Mouse (Mus musculus) heart, adult 2 months (tissue): ENCODE measurements around the gene Olfr979. TPM values are rescaled to one million over a fixed set of nuclear protein-coding genes. Genes with fewer than 3 reads are reported as not detected.
"Not testable (repeated sequence)": the region's sequence is repeated elsewhere in the genome, so short reads cannot be mapped to it uniquely, and the experiment has no call there.

Source experiments
- DNase-seq, 2 experiments: peaks; one replicate each; pipeline ENCODE4 v3.0.0; 2021
- H3K27ac ChIP-seq: fragments of 200-600 bp; 2 replicates; pipeline ENCODE4 v1.8.1; 2022
- H3K27me3 ChIP-seq: fragments of 200-500 bp; 2 replicates; pipeline ENCODE4 v1.6.1; 2012; ENCODE audit warnings: mild to moderate bottlenecking, low read length, inconsistent platforms, mixed read lengths; ENCODE audit not compliant: control insufficient read depth, insufficient read depth
- H3K36me3 ChIP-seq: fragments of 200-500 bp; 2 replicates; pipeline ENCODE4 v1.6.1; 2012; ENCODE audit warnings: low read length, inconsistent platforms; ENCODE audit not compliant: control insufficient read depth, insufficient read depth
- H3K4me1 ChIP-seq: fragments of 200-500 bp; 2 replicates; pipeline ENCODE4 v1.6.1; 2011; ENCODE audit warnings: low read length; ENCODE audit not compliant: control insufficient read depth, insufficient read depth
- H3K4me3 ChIP-seq: fragments of 200-600 bp; 2 replicates; pipeline ENCODE4 v1.8.1; 2022
- H3K79me2 ChIP-seq: fragments of 200-500 bp; replicated peaks from 2 replicates; pipeline ENCODE4 v1.6.1; 2012; ENCODE audit warnings: mild to moderate bottlenecking, inconsistent platforms, low read length, moderate library complexity, mixed read lengths; ENCODE audit not compliant: control insufficient read depth, insufficient read depth
- H3K9ac ChIP-seq: fragments of 200-500 bp; 2 replicates; pipeline ENCODE4 v1.6.1; 2012; ENCODE audit warnings: low read depth, mild to moderate bottlenecking, control low read depth, inconsistent platforms, low read length, mixed read lengths
- CTCF ChIP-seq: fragments of 200-600 bp; IDR thresholded peaks from 2 replicates; pipeline ENCODE4 v1.8.1; 2022; ENCODE audit warnings: antibody characterized with exemption, mild to moderate bottlenecking, moderate library complexity
- EP300 ChIP-seq: fragments of 200-500 bp; IDR thresholded peaks from 2 replicates; pipeline ENCODE4 v1.6.1; 2011; ENCODE audit warnings: low read depth, low read length, control low read depth; ENCODE audit not compliant: insufficient read depth
- POLR2A ChIP-seq: fragments of 200-500 bp; IDR thresholded peaks from 2 replicates; pipeline ENCODE4 v1.6.1; 2011; ENCODE audit warnings: mild to moderate bottlenecking, low read depth, low read length, control low read depth; ENCODE audit not compliant: insufficient read depth
- WGBS: fragments of 180-500 bp; shearing (Covaris S2); methylation state at CpG from one replicate; pipeline ENCODE4 v1.1.7; 2018; 5-methylcytosine and 5-hydroxymethylcytosine counted together
- intact Hi-C: fragments of 180-260 bp; cut with DNase I; formaldehyde crosslinking; loops from one replicate; pipeline ENCODE4 v1.15.1; 2025
- long read RNA-seq: library from polyadenylated mRNA; stranded (forward); transcript quantifications from one replicate; pipeline ENCODE4 v2.0.0, GENCODE M21; 2021
- polyA plus RNA-seq: library from polyadenylated mRNA; depleted of rRNA; stranded (reverse); fragments of >200 nt; gene quantifications from 2 replicates; pipeline ENCODE4 v1.2.3, GENCODE M21; 2012; rRNA removed
- total RNA-seq, 2 experiments: library from RNA; stranded (reverse); gene quantifications; 2 replicates each; pipeline ENCODE4 v1.2.3; 2021

Olfr979 gene
- total RNA-seq (not detected), polyA plus RNA-seq (not detected in 2 replicates)
- long read RNA-seq: 0 reads

DNA sequence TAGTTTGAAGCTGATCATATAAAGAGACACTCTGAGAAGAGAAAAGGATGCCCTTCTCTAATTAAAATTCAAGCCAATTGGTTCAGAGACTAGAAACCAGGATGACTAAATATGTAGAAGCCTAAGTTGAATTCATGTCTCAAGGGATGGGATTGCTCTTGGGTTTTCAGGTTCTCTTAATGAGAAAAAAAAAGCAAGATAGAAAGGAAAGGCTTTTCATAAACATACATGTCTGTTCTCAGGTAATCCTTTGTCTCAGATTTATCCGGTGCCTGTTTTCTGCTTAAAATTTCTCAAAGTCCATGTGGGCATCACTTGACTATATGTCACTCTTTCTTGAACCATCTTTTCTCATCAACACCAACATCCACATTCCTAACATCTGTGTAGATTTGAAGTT, at the start of gene Olfr979:
Olfr979 (minus strand) TSS at position 101 of the 400 bp plus-strand sequence.
- intact Hi-C loops: no loop called here
- Histone ChIP-seq H3K4me3 (no peak within 1 kb of the TSS), H3K27me3 (no peaks in the 10 kb centered on the region), H3K27ac (no peak within 1 kb of the TSS), H3K9ac (no peak within 1 kb of the TSS), H3K36me3 (no peaks in the 10 kb centered on the region), H3K79me2 (no peaks in the 10 kb centered on the region), H3K4me1 (no peaks in the 10 kb centered on the region)
- no peak for TF ChIP-seq POLR2A
- no peak for TF ChIP-seq EP300
- TF ChIP-seq CTCF: no peak
- WGBS: 98% methylated on average over 1 of the region's 1 CpGs
- no peak for DNase-seq

DNA sequence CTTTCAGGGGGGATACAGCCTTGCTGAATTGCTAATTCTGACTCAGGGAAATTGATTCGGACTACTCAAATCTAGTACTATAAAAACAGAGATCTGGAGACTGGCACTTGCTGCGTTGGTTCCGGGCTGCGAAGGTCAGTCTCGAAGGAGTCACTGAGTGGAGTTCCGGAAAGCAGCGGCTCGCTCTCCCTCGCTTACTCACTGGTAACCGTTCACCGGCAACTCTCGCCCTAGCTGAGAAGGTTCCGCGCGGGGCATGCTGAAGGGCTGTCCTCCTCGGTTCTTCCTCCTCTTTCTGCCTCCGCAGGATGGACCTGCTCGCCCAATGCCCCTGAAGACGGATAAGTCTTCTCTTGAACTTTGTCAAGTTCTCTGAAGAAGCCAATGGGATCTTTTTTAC, 46.9 kb upstream of the Olfr979 start:
- 87% methylated on average over 19 of the region's 19 CpGs for WGBS
- no peak overlapping the region for H3K9ac ChIP-seq
- no peak overlapping the region for H3K4me3 ChIP-seq
- no peak for DNase-seq
- TF ChIP-seq EP300 (no peak), POLR2A (no peak), CTCF (no peak)
- no peaks in the 10 kb centered on the region for H3K36me3 ChIP-seq
- intact Hi-C loops: no loop called here
- no peaks in the 10 kb centered on the region for H3K27me3 ChIP-seq
- H3K79me2 ChIP-seq: no peaks in the 10 kb centered on the region
- no peak overlapping the region for H3K27ac ChIP-seq
- no peaks in the 10 kb centered on the region for H3K4me1 ChIP-seq

GRCm38 (mm10) chr9:40021164-40021563, 17.9 kb upstream of the Olfr979 start, which contains the start of gene Olfr981:
TSS of gene Olfr981 (plus strand) at chr9:40021464.
- WGBS: 73% methylated on average over 2 of the region's 2 CpGs
- H3K79me2 ChIP-seq: no peaks in the 10 kb centered on the region
- H3K9ac ChIP-seq: no peak within 1 kb of the TSS
- no peak within 1 kb of the TSS for H3K27ac ChIP-seq
- H3K4me3 ChIP-seq: no peak within 1 kb of the TSS
- H3K36me3 ChIP-seq: no peaks in the 10 kb centered on the region
- DNase-seq: no peak
- no peaks in the 10 kb centered on the region for H3K4me1 ChIP-seq
- intact Hi-C loops: no loop called here
- TF ChIP-seq EP300: no peak
- no peak for TF ChIP-seq CTCF
- TF ChIP-seq POLR2A: no peak
- no peaks in the 10 kb centered on the region for H3K27me3 ChIP-seq

- no peaks in the 10 kb centered on the region for H3K36me3 ChIP-seq
- H3K4me1 ChIP-seq: no peaks in the 10 kb centered on the region
- no peaks in the 10 kb centered on the region for H3K27me3 ChIP-seq
- H3K9ac ChIP-seq: no peak within 1 kb of the TSS
- no peak within 1 kb of the TSS for H3K27ac ChIP-seq
- TF ChIP-seq POLR2A (no peak), CTCF (no peak), EP300 (no peak)
- H3K4me3 ChIP-seq: no peak within 1 kb of the TSS
- intact Hi-C loops: no loop called here
- DNase-seq: no peak
- no peaks in the 10 kb centered on the region for H3K79me2 ChIP-seq
- WGBS: 87% methylated on average over 1 of the region's 1 CpGs
These were observed 6.2 kb upstream of the Olfr979 start, which contains the start of gene Olfr980 for GRCm38 (mm10) chr9:40009482-40009881. TSS of gene Olfr980 (minus strand) at chr9:40009582.

- H3K27ac ChIP-seq: no peak within 1 kb of the TSS
- no peaks in the 10 kb centered on the region for H3K4me1 ChIP-seq
- H3K27me3 ChIP-seq: no peaks in the 10 kb centered on the region
- H3K9ac ChIP-seq: no peak within 1 kb of the TSS
- no peak for DNase-seq
- TF ChIP-seq POLR2A: no peak
- no peaks in the 10 kb centered on the region for H3K36me3 ChIP-seq
- H3K4me3 ChIP-seq: no peak within 1 kb of the TSS
- intact Hi-C loops: no loop called here
- WGBS: 81% methylated on average over 2 of the region's 2 CpGs
- no peaks in the 10 kb centered on the region for H3K79me2 ChIP-seq
These were observed 11.5 kb downstream of the Olfr979 start, which contains the start of gene Olfr978 for GRCm38 (mm10) chr9:39991813-39992212. TSS of gene Olfr978 (plus strand) at chr9:39992113.

GRCm38 (mm10) chr9:39976581-39977145, 26.6 kb downstream of the Olfr979 start:
- H3K9ac ChIP-seq, H3K27me3 ChIP-seq, H3K4me3 ChIP-seq, intact Hi-C loops, H3K4me1 ChIP-seq, H3K27ac ChIP-seq, H3K36me3 ChIP-seq, H3K79me2 ChIP-seq, DNase-seq: not testable (repeated sequence)
- WGBS: 77% methylated on average over 1 of the region's 1 CpGs

- intact Hi-C loops, H3K27ac ChIP-seq, H3K4me3 ChIP-seq, H3K27me3 ChIP-seq, H3K9ac ChIP-seq, H3K4me1 ChIP-seq, H3K36me3 ChIP-seq, H3K79me2 ChIP-seq, DNase-seq: not testable (repeated sequence)
- WGBS: 84% methylated on average over 8 of the region's 9 CpGs
These were observed 42.2 kb downstream of the Olfr979 start, which contains the start of gene Olfr976 for GRCm38 (mm10) chr9:39961033-39961432. TSS of gene Olfr976 (minus strand) at chr9:39961133.
